Mouse (Mus musculus): ENCODE results near the gene Mapk8ip2. TPM values are rescaled to one million over a fixed set of nuclear protein-coding genes. Genes with fewer than 3 reads are reported as not detected.
A peak's percentile ranks its signal among the peaks of the same experiment; 100 is the strongest.

Gene Mapk8ip2
- polyA plus RNA-seq, 1 experiment from 2014 or later = 2.0 TPM

GRCm38 (mm10) chr15:89424621-89425020, 29.1 kb upstream of the Mapk8ip2 start:
- H3K4me2 ChIP-seq (replicated peaks; ENCODE audit: low read depth) = no peak overlapping the region
- no peaks in the 10 kb centered on the region for H3K9me3 ChIP-seq (ENCODE audit: control insufficient read depth)
- H3K36me3 ChIP-seq (ENCODE audit: control insufficient read depth, insufficient read depth) = peaks cover 36% of the 10 kb centered on the region
- ATAC-seq = no peak
- H3K27ac ChIP-seq (ENCODE audit: low read depth, low read length) = no peak overlapping the region
- H3K9ac ChIP-seq (ENCODE audit: low read depth, low read length) = no peak overlapping the region
- H3K4me3 ChIP-seq (ENCODE audit: low read depth, low read length) = no peak overlapping the region
- WGBS = 82% methylated on average over 8 of the region's 8 CpGs
- H3K27me3 ChIP-seq (replicated peaks; ENCODE audit: control insufficient read depth, insufficient read depth, low read length) = no peaks in the 10 kb centered on the region
- 0 out of 2 replicates have a peak, but pooled peaks cover 8% of the 10 kb centered on the region for H3K4me1 ChIP-seq (replicated peaks; ENCODE audit: control insufficient read depth, insufficient read depth, low read length)
- TF ChIP-seq CTCF (IDR thresholded peaks at IDR 0.05; ENCODE audit: low read depth) = no peak

DNA sequence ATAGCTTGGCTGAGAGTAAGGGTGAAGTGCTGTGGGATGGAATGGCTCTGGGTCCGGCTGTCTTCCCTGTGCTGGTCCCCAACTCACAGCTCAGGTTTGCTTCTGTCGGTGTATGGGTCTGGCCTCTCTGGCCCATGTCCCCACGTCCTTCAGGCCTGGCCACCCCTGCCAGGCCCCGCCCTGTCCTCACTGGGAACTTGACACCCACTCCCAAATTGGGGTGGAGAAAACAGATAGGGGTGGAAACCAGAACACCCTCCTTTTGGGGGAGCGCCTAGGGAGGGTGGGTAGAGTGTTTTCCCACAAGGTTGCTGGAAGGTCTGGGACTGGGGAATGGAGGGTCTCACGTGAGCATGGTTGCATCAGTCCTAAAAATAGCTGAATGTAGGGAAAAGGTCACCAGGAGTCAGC, 28.0 kb upstream of the Mapk8ip2 start, which contains the start of gene Cpt1b:
Gene Cpt1b (minus strand): TSS at position 153 of the 411 bp plus-strand sequence.
- H3K36me3 ChIP-seq (ENCODE audit: control insufficient read depth, insufficient read depth) = peaks cover 29% of the 10 kb centered on the region
- no peaks in the 10 kb centered on the region for H3K27me3 ChIP-seq (replicated peaks; ENCODE audit: control insufficient read depth, insufficient read depth, low read length)
- 0 out of 2 replicates have a peak, but pooled peaks cover 8% of the 10 kb centered on the region for H3K4me1 ChIP-seq (replicated peaks; ENCODE audit: control insufficient read depth, insufficient read depth, low read length)
- no peaks in the 10 kb centered on the region for H3K9me3 ChIP-seq (ENCODE audit: control insufficient read depth)
- H3K27ac ChIP-seq (ENCODE audit: low read depth, low read length) = no peak within 1 kb of the TSS
- H3K4me2 ChIP-seq (replicated peaks; ENCODE audit: low read depth) = no peak within 1 kb of the TSS
- no peak for ATAC-seq
- 48% methylated on average over 6 of the region's 6 CpGs for WGBS
- TF ChIP-seq CTCF (IDR thresholded peaks at IDR 0.05; ENCODE audit: low read depth) = no peak
- H3K9ac ChIP-seq (ENCODE audit: low read depth, low read length) = no peak within 1 kb of the TSS
- no peak within 1 kb of the TSS for H3K4me3 ChIP-seq (ENCODE audit: low read depth, low read length)

GRCm38 (mm10) chr15:89426716-89427115, 27.0 kb upstream of the Mapk8ip2 start:
- H3K4me1 ChIP-seq (replicated peaks; ENCODE audit: control insufficient read depth, insufficient read depth, low read length) = peaks cover 8% of the 10 kb centered on the region; the same call in 1 of the 2 replicates
- no peaks in the 10 kb centered on the region for H3K27me3 ChIP-seq (replicated peaks; ENCODE audit: control insufficient read depth, insufficient read depth, low read length)
- no peak for ATAC-seq
- no peak for TF ChIP-seq CTCF (IDR thresholded peaks at IDR 0.05; ENCODE audit: low read depth)
- H3K36me3 ChIP-seq (ENCODE audit: control insufficient read depth, insufficient read depth) = peaks cover 29% of the 10 kb centered on the region
- H3K27ac ChIP-seq (ENCODE audit: low read depth, low read length) = no peak overlapping the region
- no peak overlapping the region for H3K4me3 ChIP-seq (ENCODE audit: low read depth, low read length)
- no peak overlapping the region for H3K9ac ChIP-seq (ENCODE audit: low read depth, low read length)
- WGBS = 97% methylated on average over 10 of the region's 10 CpGs
- H3K4me2 ChIP-seq (replicated peaks; ENCODE audit: low read depth) = no peak overlapping the region
- H3K9me3 ChIP-seq (ENCODE audit: control insufficient read depth) = no peaks in the 10 kb centered on the region

GRCm38 (mm10) chr15:89428136-89428790, 25.4 kb upstream of the Mapk8ip2 start:
- TF ChIP-seq CTCF (IDR thresholded peaks at IDR 0.05; ENCODE audit: low read depth) = no peak
- WGBS = 86% methylated on average over 19 of the region's 19 CpGs
- no peak for ATAC-seq

GRCm38 (mm10) chr15:89428821-89429351, 24.8 kb upstream of the Mapk8ip2 start:
- WGBS = 3% methylated on average over 22 of the region's 22 CpGs
- Histone ChIP-seq H3K9ac (ENCODE audit: low read depth, low read length) (peak overlapping the region; percentile 83), H3K4me3 (ENCODE audit: low read depth, low read length) (peak overlapping the region; percentile 82), H3K27ac (ENCODE audit: low read depth, low read length) (peak overlapping the region; percentile 99), H3K4me1 (replicated peaks; ENCODE audit: control insufficient read depth, insufficient read depth, low read length) (peaks cover 8% of the 10 kb centered on the region; the same call in 1 of the 2 replicates), H3K9me3 (ENCODE audit: control insufficient read depth) (no peaks in the 10 kb centered on the region), H3K36me3 (ENCODE audit: control insufficient read depth, insufficient read depth) (peaks cover 22% of the 10 kb centered on the region), H3K4me2 (replicated peaks; ENCODE audit: low read depth) (peak overlapping the region; percentile 94), H3K27me3 (replicated peaks; ENCODE audit: control insufficient read depth, insufficient read depth, low read length) (no peaks in the 10 kb centered on the region)
- ATAC-seq = peak; percentile 14
- TF ChIP-seq CTCF (IDR thresholded peaks at IDR 0.05; ENCODE audit: low read depth) = no peak

More at GRCm38 (mm10) chr15:89428136-89428790, 25.4 kb upstream of the Mapk8ip2 start:
- Histone ChIP-seq H3K9ac (ENCODE audit: low read depth, low read length) (peak overlapping the region; percentile 83; the same call in 1 of the 2 replicates), H3K27ac (ENCODE audit: low read depth, low read length) (no peak overlapping the region), H3K36me3 (ENCODE audit: control insufficient read depth, insufficient read depth) (peaks cover 29% of the 10 kb centered on the region), H3K4me3 (ENCODE audit: low read depth, low read length) (peak overlapping the region; percentile 82), H3K9me3 (ENCODE audit: control insufficient read depth) (no peaks in the 10 kb centered on the region), H3K4me2 (replicated peaks; ENCODE audit: low read depth) (peak overlapping the region; percentile 94), H3K4me1 (replicated peaks; ENCODE audit: control insufficient read depth, insufficient read depth, low read length) (peaks cover 8% of the 10 kb centered on the region; the same call in 1 of the 2 replicates), H3K27me3 (replicated peaks; ENCODE audit: control insufficient read depth, insufficient read depth, low read length) (no peaks in the 10 kb centered on the region)

- under 1% methylated on average over 70 of the region's 70 CpGs for WGBS
- TF ChIP-seq CTCF (IDR thresholded peaks at IDR 0.05; ENCODE audit: low read depth) = no peak
- H3K9me3 ChIP-seq (ENCODE audit: control insufficient read depth) = no peaks in the 10 kb centered on the region
- peak within 1 kb of the TSS; percentile 83 for H3K9ac ChIP-seq (ENCODE audit: low read depth, low read length)
- no peaks in the 10 kb centered on the region for H3K27me3 ChIP-seq (replicated peaks; ENCODE audit: control insufficient read depth, insufficient read depth, low read length)
- peaks cover 22% of the 10 kb centered on the region for H3K36me3 ChIP-seq (ENCODE audit: control insufficient read depth, insufficient read depth)
- H3K4me3 ChIP-seq (ENCODE audit: low read depth, low read length) = peak within 1 kb of the TSS; percentile 82
- ATAC-seq = peak; percentile 93
- peak within 1 kb of the TSS; percentile 94 for H3K4me2 ChIP-seq (replicated peaks; ENCODE audit: low read depth)
- H3K4me1 ChIP-seq (replicated peaks; ENCODE audit: control insufficient read depth, insufficient read depth, low read length) = peaks cover 8% of the 10 kb centered on the region; the same call in 1 of the 2 replicates
- H3K27ac ChIP-seq (ENCODE audit: low read depth, low read length) = peak within 1 kb of the TSS; percentile 99
Measured at GRCm38 (mm10) chr15:89429352-89430221, 24.1 kb upstream of the Mapk8ip2 start, which contains the start of the genes C730034F03Rik, Gm44502 and Chkb. TSS of gene C730034F03Rik (plus strand) at chr15:89429589. TSS of gene Gm44502 (minus strand) at chr15:89429696. TSS of gene Chkb (minus strand) at chr15:89429908.
